Mouse (Mus musculus): Measurements from ENCODE around the gene Gas1. TPM values are rescaled to one million over a fixed set of nuclear protein-coding genes. Genes with fewer than 3 reads are reported as not detected.

The Gas1 gene
- polyA plus RNA-seq, 1 experiment, result 15.3 TPM

DNA sequence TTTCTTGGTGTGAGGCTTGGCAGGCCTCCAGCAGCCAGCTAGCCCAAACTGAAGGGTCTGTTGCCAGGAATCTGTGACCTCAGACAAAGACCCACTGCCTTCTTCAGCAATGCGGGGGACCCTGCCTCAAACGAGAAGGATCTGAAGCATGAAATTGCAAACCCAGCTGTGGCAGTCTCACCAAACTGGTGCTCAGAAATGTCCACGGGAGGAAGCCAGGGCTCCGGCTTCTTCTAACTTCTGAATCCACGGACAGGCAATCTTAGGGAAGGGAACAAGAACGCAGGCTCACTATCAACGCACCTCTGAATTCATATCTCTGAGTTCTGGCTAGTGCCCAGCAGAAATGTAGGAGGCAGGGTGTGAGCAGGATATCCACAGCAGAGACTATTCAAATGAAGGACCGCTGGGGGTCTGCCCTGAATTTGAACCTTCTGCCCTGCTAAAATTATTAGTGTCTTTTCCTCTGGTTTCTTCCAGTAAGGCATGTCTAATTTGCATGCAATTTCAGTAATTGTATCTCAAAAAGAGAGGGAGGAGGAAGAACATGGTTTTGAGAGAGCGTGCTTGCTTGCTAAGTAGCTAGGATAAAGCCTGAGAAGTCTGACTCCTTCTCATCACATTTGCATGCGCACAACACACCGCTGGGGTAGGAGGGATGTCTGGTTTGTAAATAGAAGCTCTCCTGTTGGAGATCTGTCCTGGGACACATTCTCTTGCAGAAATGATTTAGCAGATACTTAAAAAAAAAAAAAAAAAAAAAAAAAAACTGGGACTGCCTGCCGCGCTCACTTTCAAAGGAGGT is 51.5 kb downstream of the Gas1 start:
- 48% methylated on average over 13 of the region's 13 CpGs for WGBS

DNA sequence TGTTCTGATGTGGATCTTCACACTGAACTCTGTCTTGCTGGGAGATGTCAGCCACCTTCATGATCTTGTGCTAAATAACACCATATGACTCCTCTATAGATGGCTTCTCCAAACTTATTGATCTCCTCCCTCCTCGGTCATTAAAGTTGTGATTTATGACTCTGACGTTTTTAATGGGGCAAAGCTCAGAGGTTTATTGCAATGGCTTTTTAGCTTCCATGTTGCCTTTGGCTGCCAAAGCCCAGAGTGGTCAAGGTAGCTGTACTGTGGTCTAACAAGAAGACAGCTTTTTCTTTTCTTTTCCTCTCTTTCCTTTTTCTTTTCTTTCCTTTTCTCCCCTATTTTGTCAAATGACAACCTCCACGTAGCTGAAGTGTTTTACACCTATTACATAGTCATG is 52.1 kb downstream of the Gas1 start:
- WGBS, result 22% methylated on average over 3 of the region's 3 CpGs
- DNase-seq (ENCODE audit: low read depth, low spot score), result peak; percentile 35

More for the DNA sequence above, 51.5 kb downstream of the Gas1 start:
- no peak for DNase-seq (ENCODE audit: low read depth, low spot score)

DNA sequence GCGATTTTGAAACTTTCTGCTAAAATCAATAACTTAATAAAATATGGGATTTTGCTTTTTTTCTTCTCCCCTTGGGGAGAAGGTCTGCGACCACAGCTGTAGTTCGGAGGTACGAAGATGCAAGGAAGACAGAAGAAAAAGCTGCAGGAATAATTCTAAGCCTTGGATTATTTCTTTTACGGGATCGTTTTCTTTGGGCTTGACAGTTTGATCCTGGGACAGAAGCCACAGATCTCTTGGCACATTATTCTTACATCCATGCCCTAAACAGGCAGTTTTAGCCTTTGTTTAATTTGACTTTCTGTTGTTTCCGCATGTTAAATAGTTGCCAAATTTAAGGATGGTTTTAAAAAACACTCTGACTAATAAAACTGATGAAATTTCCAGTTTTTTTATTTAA is 52.7 kb downstream of the Gas1 start:
- WGBS, result 38% methylated on average over 7 of the region's 7 CpGs
- DNase-seq (ENCODE audit: low read depth, low spot score), result no peak
